Mouse (Mus musculus): ENCODE data around the gene Atp6v0a2.

DNA sequence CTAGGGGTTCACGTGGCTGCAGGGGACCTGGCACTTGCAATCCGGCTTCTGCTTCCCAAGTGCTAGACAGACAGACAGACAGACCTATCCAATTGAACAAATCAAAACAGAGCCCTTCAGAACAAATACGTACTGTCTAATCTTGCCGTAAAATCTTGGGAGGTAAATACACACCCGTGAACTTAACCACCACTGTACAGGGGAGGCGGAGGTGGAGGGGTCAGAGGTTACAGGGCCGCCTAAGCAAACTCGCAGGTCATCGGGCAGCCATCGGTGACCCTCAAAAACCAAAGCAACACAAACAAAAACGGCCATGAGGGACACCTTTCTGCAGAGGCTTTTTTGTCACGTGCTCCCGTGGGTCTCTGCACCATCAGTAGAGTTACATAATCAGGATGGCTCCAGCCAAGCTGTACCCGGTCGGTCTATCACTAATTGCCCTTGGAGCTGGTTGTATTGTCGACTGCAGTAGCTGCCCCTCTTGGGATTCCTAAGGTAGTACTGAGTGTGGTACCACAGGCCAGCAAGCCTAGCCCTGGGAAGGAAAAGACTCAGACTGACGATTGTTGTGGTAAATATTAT, 23.2 kb upstream of the Atp6v0a2 start:
- no peak for TF ChIP-seq CTCF (IDR thresholded peaks at IDR 0.05; ENCODE audit: low read depth)
- no peak for TF ChIP-seq EP300 (optimal IDR thresholded peaks at IDR 0.05)
